Mouse (Mus musculus) kidney, postnatal 0 days (tissue): ENCODE results near the gene Crtap. TPM values are rescaled to one million over a fixed set of nuclear protein-coding genes. Genes with fewer than 3 reads are reported as not detected.
A peak's percentile ranks its signal among the peaks of the same experiment; 100 is the strongest.
"Not testable (repeated sequence)": the region's sequence is repeated elsewhere in the genome, so short reads cannot be mapped to it uniquely, and the experiment has no call there.

Source experiments
- ATAC-seq: fragments of 200-750 bp; cut with Nextera tagmentation; replicated peaks from 2 replicates; pipeline ENCODE4 v1.8.0; 2017; ENCODE audit warnings: low read depth, moderate number of reproducible peaks, moderate TSS enrichment, moderate library complexity; ENCODE audit not compliant: low FRiP score
- DNase-seq: peaks from one replicate; pipeline ENCODE4 v3.0.0-alpha.2; 2016; ENCODE audit warnings: low spot score
- H3K27ac ChIP-seq: fragments of 300-500 bp; sonication (generic); 2 replicates; pipeline ENCODE4 v1.5.1; 2014; ENCODE audit warnings: mild to moderate bottlenecking
- H3K27me3 ChIP-seq: fragments of 300-500 bp; sonication (generic); 2 replicates; pipeline ENCODE4 v1.6.1; 2014; ENCODE audit warnings: low read length, mixed read lengths; ENCODE audit not compliant: insufficient read depth
- H3K36me3 ChIP-seq: fragments of 300-500 bp; sonication (generic); 2 replicates; pipeline ENCODE4 v1.6.1; 2014; ENCODE audit warnings: low read length, mixed read lengths; ENCODE audit not compliant: insufficient read depth
- H3K4me1 ChIP-seq: fragments of 300-500 bp; sonication (generic); replicated peaks from 2 replicates; pipeline ENCODE4 v1.6.1; 2014; ENCODE audit warnings: antibody characterized with exemption, low read length, mixed read lengths; ENCODE audit not compliant: insufficient read depth
- H3K4me2 ChIP-seq: fragments of 300-500 bp; sonication (generic); 2 replicates; pipeline ENCODE4 v1.6.1; 2014; ENCODE audit warnings: mild to moderate bottlenecking, low read length, moderate library complexity, mixed read lengths
- H3K4me3 ChIP-seq: fragments of 300-500 bp; sonication (generic); replicated peaks from 2 replicates; pipeline ENCODE4 v1.5.1; 2014; ENCODE audit warnings: low read depth, low read length
- H3K9ac ChIP-seq: fragments of 300-500 bp; sonication (generic); 2 replicates; pipeline ENCODE4 v1.6.1; 2014; ENCODE audit warnings: low read depth, low read length
- H3K9me3 ChIP-seq: fragments of 300-500 bp; sonication (generic); replicated peaks from 2 replicates; pipeline ENCODE4 v1.6.1; 2016; ENCODE audit warnings: low read length, inconsistent platforms, mixed read lengths
- CTCF ChIP-seq: IDR thresholded peaks from 2 replicates; pipeline ENCODE4 v1.5.1; 2016; ENCODE audit warnings: antibody characterized with exemption, low read depth, mild to moderate bottlenecking, moderate library complexity
- WGBS: fragments of 180-500 bp; shearing (Covaris S2); extraction: QIAGEN DNeasy Blood & Tissue Kit; methylation state at CpG from one replicate; pipeline ENCODE4 v1.1.7; 2014; 5-methylcytosine and 5-hydroxymethylcytosine counted together
- polyA plus RNA-seq: library from polyadenylated mRNA; unstranded; fragments of >200 nt; fragmentation: Nextera tagmentation; extraction: Ambion mirVana; gene quantifications from 2 replicates; pipeline ENCODE4 v1.2.1, GENCODE M21; 2015

Crtap gene
- polyA plus RNA-seq, 1 experiment from 2014 or later: 133 TPM

GRCm38 (mm10) chr9:114382936-114383710 lies 7.4 kb downstream of the Crtap start:
- Histone ChIP-seq H3K4me2 (no peak overlapping the region), H3K27ac (no peak overlapping the region)
- WGBS: 58% methylated on average over 17 of the region's 17 CpGs

DNA sequence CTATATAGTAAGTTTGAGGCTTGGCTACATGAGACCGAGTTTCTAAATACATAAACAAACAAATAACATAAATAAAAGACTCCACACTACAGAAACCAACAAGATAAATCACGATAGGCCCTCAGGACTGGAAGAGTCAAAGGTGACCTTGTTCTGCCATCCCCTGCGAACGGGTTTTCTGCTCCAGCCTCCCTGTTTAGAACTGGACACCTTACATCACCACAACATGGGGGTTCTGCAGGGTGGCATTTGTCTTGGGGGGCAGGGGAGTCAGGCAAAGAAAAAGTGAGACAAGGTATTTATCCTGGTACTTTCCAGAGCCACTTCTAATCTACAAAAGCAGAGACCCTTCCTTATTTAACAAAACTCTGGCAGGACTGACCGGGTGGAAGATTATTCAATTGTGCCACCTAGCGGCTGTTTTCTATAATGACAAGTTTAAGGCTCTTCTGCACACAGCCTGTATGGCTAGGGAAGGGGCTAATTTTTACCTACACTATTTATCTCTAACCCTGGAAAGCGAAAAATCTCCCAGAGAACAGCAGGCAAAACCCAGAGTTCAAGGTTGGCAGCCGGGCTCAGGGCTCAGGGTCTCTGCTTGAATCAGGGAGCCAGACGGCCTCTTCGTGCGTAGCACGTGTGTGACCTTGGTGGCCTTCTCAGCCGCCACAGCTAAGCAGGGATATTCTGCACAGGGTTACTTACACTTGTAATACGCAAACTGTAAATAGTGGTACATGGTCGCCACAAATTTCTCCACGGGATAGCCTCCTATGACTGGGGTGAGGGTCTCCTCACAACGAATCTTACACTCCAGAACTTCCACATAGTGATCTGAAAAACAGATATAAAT lies 9.4 kb downstream of the Crtap start:
- TF ChIP-seq CTCF: peak; percentile 76
- DNase-seq (peak; percentile 80), ATAC-seq (no peak; the same call in 1 of the 2 replicates)
- 67% methylated on average over 17 of the region's 17 CpGs for WGBS
- no peaks in the 10 kb centered on the region for H3K9me3 ChIP-seq
- H3K27ac ChIP-seq: 0 out of 2 replicates have a peak overlapping the region, but pooled peaks have one; percentile 42
- H3K4me1 ChIP-seq: no peaks in the 10 kb centered on the region
- no peak overlapping the region for H3K4me3 ChIP-seq
- no peak overlapping the region for H3K9ac ChIP-seq
- no peaks in the 10 kb centered on the region for H3K27me3 ChIP-seq
- H3K4me2 ChIP-seq: no peak overlapping the region
- H3K36me3 ChIP-seq: peaks cover 27% of the 10 kb centered on the region; the same call in 1 of the 2 replicates

More at GRCm38 (mm10) chr9:114382936-114383710, 7.4 kb downstream of the Crtap start:
- Histone ChIP-seq H3K27me3 (no peaks in the 10 kb centered on the region), H3K9me3 (no peaks in the 10 kb centered on the region), H3K4me3 (no peak overlapping the region), H3K4me1 (peaks cover 7% of the 10 kb centered on the region; the same call in 1 of the 2 replicates), H3K36me3 (peaks cover 19% of the 10 kb centered on the region; the same call in 1 of the 2 replicates), H3K9ac (no peak overlapping the region)
- DNase-seq (peak; percentile 13), ATAC-seq (no peak)
- no peak for TF ChIP-seq CTCF

DNA sequence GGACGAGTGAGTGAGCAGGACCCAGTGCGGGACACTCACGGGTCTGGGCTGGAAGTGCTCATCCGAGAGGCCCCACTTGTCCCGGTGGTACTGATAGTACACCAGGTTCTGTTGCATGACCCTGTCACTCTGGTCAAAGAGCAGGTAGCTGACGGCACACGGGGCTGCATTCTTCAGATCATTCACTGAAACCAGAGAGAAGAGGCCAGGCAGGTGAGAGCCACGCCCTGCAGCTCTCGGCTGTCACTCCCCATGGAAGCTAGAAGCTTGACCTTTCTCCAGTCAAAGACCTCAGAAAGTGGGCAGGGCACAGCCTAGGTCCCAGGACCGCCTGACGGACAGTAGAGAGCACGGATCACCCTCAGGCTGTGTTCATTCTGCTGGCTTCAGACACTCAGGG lies 10.6 kb downstream of the Crtap start:
- no peaks in the 10 kb centered on the region for H3K4me1 ChIP-seq
- peaks cover 31% of the 10 kb centered on the region; the same call in 1 of the 2 replicates for H3K36me3 ChIP-seq
- H3K27ac ChIP-seq: no peak overlapping the region
- no peak for TF ChIP-seq CTCF
- no peak for DNase-seq
- H3K9ac ChIP-seq: no peak overlapping the region
- WGBS: 81% methylated on average over 12 of the region's 12 CpGs
- no peaks in the 10 kb centered on the region for H3K27me3 ChIP-seq
- ATAC-seq: peak; percentile 79
- H3K4me2 ChIP-seq: no peak overlapping the region
- no peaks in the 10 kb centered on the region for H3K9me3 ChIP-seq
- H3K4me3 ChIP-seq: no peak overlapping the region

- Histone ChIP-seq H3K4me3 (no peak overlapping the region), H3K27me3 (no peaks in the 10 kb centered on the region), H3K9me3 (no peaks in the 10 kb centered on the region), H3K27ac (no peak overlapping the region), H3K4me1 (no peaks in the 10 kb centered on the region), H3K4me2 (no peak overlapping the region), H3K9ac (no peak overlapping the region), H3K36me3 (peaks cover 23% of the 10 kb centered on the region; the same call in 1 of the 2 replicates)
- 89% methylated on average over 10 of the region's 10 CpGs for WGBS
- DNase-seq: no peak
- no peak for ATAC-seq
- no peak for TF ChIP-seq CTCF
Measured at GRCm38 (mm10) chr9:114377168-114377567, 13.3 kb downstream of the Crtap start.

- no peak overlapping the region for H3K4me3 ChIP-seq
- H3K9ac ChIP-seq: no peak overlapping the region
- no peaks in the 10 kb centered on the region for H3K27me3 ChIP-seq
- 92% methylated on average over 10 of the region's 10 CpGs for WGBS
- no peak overlapping the region for H3K4me2 ChIP-seq
- no peaks in the 10 kb centered on the region for H3K9me3 ChIP-seq
- DNase-seq (no peak), ATAC-seq (no peak)
- H3K27ac ChIP-seq: no peak overlapping the region
- H3K4me1 ChIP-seq: no peaks in the 10 kb centered on the region
- no peak for TF ChIP-seq CTCF
- peaks cover 19% of the 10 kb centered on the region; the same call in 1 of the 2 replicates for H3K36me3 ChIP-seq
Measured at GRCm38 (mm10) chr9:114375276-114375962, 15.1 kb downstream of the Crtap start.

DNA sequence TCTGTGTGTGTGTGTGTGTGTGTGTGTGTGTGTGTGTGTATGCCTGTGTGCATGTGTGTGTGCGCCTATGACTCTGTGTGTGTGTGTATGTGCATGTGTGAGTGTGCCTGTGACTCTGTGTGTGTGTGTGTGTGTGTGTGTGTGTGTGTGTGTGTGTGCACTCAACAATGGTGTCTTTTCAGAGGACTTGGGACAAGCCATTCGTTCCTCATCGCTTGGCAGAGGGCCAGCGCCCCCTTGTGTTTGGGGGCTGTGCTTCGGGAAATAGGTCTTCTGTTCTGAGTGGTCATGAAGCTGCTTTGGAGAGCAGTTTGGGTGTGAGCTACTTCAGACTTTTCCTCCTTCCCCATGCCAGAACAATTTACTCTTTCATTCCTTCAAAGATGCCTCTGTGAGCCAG lies 18.8 kb downstream of the Crtap start:
- not testable (repeated sequence) for DNase-seq, ATAC-seq, H3K4me3 ChIP-seq, H3K4me1 ChIP-seq, H3K9ac ChIP-seq, H3K27me3 ChIP-seq, H3K36me3 ChIP-seq, H3K27ac ChIP-seq, H3K9me3 ChIP-seq, H3K4me2 ChIP-seq
- peak; percentile 23; the same call in 1 of the 2 replicates for TF ChIP-seq CTCF
- WGBS: 26% methylated on average over 5 of the region's 5 CpGs
